Mouse (Mus musculus): ENCODE results near the gene Vwc2. TPM values are rescaled to one million over a fixed set of nuclear protein-coding genes. Genes with fewer than 3 reads are reported as not detected.

Vwc2 gene
- polyA plus RNA-seq, 1 experiment from 2014 or later: 5.4 TPM

DNA sequence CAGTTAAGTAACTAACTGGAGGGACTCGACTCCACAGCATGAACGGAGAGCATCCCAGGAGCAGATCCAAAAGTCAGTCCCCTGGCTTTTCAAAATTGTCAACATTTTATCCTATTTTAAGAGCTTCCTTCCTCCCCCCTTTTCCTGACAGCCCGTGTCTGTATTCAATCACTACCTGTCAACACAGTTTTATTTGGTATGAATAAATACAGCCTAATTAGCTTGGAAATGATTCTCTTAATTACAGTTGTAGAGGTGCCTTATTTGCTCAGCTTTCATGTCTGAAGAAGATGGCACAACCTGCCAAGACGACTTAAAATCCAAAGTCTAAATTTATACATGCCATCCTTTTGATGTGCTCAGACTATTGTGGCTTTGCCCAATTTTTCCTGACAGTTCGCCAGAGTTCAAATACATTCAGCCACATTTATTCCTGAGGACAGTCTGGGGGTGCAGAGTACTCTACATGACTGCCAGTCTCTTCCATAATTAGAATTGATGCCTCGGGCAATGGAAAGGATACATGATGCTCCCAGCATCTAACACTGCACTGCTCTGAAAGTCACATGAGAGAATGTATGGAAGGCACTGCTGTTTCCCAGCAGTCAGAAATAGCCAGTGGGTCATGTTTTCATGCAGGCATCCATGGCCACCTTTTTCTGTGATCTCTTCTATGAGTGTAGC lies 128.8 kb downstream of the Vwc2 start:
- H3K9me3 ChIP-seq (replicated peaks): no peaks in the 10 kb centered on the region
- H3K27me3 ChIP-seq: no peaks in the 10 kb centered on the region
- H3K9ac ChIP-seq: no peak overlapping the region
- H3K4me3 ChIP-seq (replicated peaks): no peak overlapping the region
- no peak overlapping the region for H3K4me2 ChIP-seq (replicated peaks)
- no peak overlapping the region for H3K27ac ChIP-seq (replicated peaks)
- H3K4me1 ChIP-seq: no peaks in the 10 kb centered on the region
- 28% methylated on average over 6 of the region's 6 CpGs for WGBS
- 0 out of 2 replicates have a peak, but pooled peaks have one; percentile 29 for ATAC-seq (ENCODE audit: insufficient number of reproducible peaks, low FRiP score, low TSS enrichment, low read depth)
- no peaks in the 10 kb centered on the region for H3K36me3 ChIP-seq

DNA sequence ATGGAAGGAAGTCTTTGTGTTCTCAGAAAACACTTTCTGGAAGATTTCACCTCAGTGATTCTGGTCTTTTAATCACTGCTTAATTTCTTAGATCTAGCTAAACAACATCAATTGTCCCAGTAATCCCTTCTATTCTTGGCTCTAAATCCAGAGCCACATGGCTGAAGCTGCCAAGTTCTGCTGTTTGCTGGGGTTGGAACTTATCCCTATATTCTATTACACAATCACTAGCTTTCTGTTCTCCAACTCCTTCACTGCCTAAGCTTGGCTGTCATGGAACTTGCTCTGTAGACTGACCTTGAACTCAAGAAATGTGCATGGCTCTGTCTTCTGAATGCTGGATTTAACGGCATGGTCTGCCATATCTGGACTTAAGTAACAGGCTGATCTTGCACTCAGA lies 143.3 kb downstream of the Vwc2 start:
- no peak overlapping the region for H3K4me2 ChIP-seq (replicated peaks)
- 81% methylated on average over 1 of the region's 1 CpGs for WGBS
- H3K9me3 ChIP-seq (replicated peaks): no peaks in the 10 kb centered on the region
- H3K9ac ChIP-seq: no peak overlapping the region
- no peak overlapping the region for H3K27ac ChIP-seq (replicated peaks)
- H3K4me1 ChIP-seq: no peaks in the 10 kb centered on the region
- H3K27me3 ChIP-seq: no peaks in the 10 kb centered on the region
- no peak for ATAC-seq (ENCODE audit: insufficient number of reproducible peaks, low FRiP score, low TSS enrichment, low read depth)
- H3K4me3 ChIP-seq (replicated peaks): no peak overlapping the region
- H3K36me3 ChIP-seq: no peaks in the 10 kb centered on the region

DNA sequence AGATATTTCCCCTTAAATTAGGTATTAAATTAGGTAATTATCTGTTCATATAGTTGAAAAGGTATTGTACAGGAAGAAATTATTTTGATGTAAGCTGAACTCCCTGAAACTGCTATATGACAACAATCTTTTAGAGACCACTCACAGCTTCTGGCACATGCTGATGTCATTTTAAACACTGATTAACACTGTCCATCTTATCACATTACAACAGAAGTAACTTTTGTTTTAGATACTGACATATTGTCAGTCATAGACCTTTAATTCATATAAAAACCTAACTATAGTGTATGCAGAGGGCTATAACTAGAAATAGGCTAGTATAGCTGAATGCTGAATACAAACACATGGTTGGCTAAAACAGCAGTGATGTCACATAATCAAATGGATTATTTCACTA lies 166.1 kb downstream of the Vwc2 start:
- no peak for ATAC-seq (ENCODE audit: insufficient number of reproducible peaks, low FRiP score, low TSS enrichment, low read depth)
- no peaks in the 10 kb centered on the region for H3K36me3 ChIP-seq
- no peaks in the 10 kb centered on the region for H3K4me1 ChIP-seq
- no peak overlapping the region for H3K27ac ChIP-seq (replicated peaks)
- H3K9me3 ChIP-seq (replicated peaks): no peaks in the 10 kb centered on the region
- no peak overlapping the region for H3K9ac ChIP-seq
- no peaks in the 10 kb centered on the region for H3K27me3 ChIP-seq
- H3K4me2 ChIP-seq (replicated peaks): no peak overlapping the region
- no peak overlapping the region for H3K4me3 ChIP-seq (replicated peaks)

DNA sequence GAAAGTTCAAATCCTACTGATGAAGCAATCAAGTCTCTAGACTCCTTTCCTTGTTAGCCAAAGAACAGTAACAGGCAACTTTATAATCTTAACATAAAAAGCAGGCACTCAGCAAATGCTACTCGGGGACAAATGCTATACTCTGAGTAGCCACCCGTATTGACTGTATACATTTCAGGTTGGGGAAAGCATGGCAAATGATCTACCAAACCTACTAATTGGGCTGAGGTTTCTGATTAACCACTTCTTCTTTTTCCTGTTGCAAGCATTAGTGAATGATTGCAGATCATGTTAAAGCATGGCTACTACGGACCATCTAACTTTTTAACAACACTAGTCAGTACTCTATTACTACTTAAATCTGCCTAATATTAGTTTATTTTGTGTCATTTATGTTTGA lies 169.5 kb downstream of the Vwc2 start:
- H3K27me3 ChIP-seq: no peaks in the 10 kb centered on the region
- H3K4me2 ChIP-seq (replicated peaks): no peak overlapping the region
- no peaks in the 10 kb centered on the region for H3K4me1 ChIP-seq
- no peak overlapping the region for H3K27ac ChIP-seq (replicated peaks)
- no peak for ATAC-seq (ENCODE audit: insufficient number of reproducible peaks, low FRiP score, low TSS enrichment, low read depth)
- 90% methylated on average over 3 of the region's 3 CpGs for WGBS
- H3K9ac ChIP-seq: no peak overlapping the region
- H3K9me3 ChIP-seq (replicated peaks): no peaks in the 10 kb centered on the region
- H3K36me3 ChIP-seq: no peaks in the 10 kb centered on the region
- H3K4me3 ChIP-seq (replicated peaks): no peak overlapping the region
